ENCODE assay signal across 9 mouse cellular contexts in the genomic region with DNA sequence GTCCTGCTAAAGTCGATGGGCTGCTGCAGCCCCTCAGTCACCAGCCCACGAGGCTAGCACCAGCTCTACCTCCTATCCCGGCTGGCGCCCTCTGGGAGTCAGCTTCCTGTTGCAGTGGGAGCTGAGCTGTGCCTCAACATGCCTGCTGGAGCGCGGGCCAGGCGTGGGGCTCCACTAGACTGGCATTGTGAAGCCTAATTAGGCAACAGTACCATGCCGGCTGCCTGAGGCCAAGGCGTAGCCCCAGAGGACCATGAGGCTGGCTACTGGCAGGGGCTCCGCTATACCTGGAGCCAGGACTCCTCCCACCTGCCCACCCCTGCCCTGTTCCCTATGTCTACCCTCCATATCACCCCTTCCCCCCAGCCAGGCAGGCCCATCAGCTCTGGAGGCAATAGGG. TPM values are rescaled to one million over a fixed set of nuclear protein-coding genes. Genes with fewer than 3 reads are reported as not detected.
DNase-seq lines count a peak whose midpoint lies in the region; ATAC-seq lines count a peak whose summit lies in the region.
"Had no signal": no experiment of that assay in that cellular context is flagged by ENCODE, and none has a peak within 500 bp of the region (broad histone marks: within the 10 kb centered on the region; RNA-seq: fewer than 3 reads in every experiment).

A gene (minus strand): TSS at position 61 of the 400 bp plus-strand sequence.

- H3K27me3 ChIP-seq in lung, embryonic 16.5 days (ENCODE audit: control insufficient read depth, insufficient read depth, low read depth, low read length) = no peaks in the 10 kb centered on the region
- no peaks in the 10 kb centered on the region for H3K27me3 ChIP-seq in forebrain, embryonic 15.5 days
- H3K27me3 ChIP-seq in stomach, embryonic 15.5 days (replicated peaks) = no peaks in the 10 kb centered on the region
- H3K27me3 ChIP-seq: Patski had no signal

- intact Hi-C loops in left cerebral cortex, postnatal 10 days (cut with DNase I) = loop anchor here (2.0 kb wide), 1 partner anchor 72 kb away; no protein-coding TSS in a partner anchor

- no peak within 1 kb of the TSS for H3K4me2 ChIP-seq in lung, embryonic 16.5 days (ENCODE audit: low read depth, low read length)
- no peak within 1 kb of the TSS for H3K4me2 ChIP-seq in forebrain, embryonic 15.5 days (replicated peaks)
- H3K4me2 ChIP-seq in stomach, embryonic 15.5 days = peak within 1 kb of the TSS; percentile 23

- H3K9me3 ChIP-seq in lung, embryonic 16.5 days (ENCODE audit: control insufficient read depth, low read length) = no peaks in the 10 kb centered on the region
- H3K9me3 ChIP-seq in forebrain, embryonic 15.5 days = no peaks in the 10 kb centered on the region
- no peaks in the 10 kb centered on the region for H3K9me3 ChIP-seq in stomach, embryonic 15.5 days
- H3K9me3 ChIP-seq: megakaryocyte, embryonic 14.5 days had no signal

- no peak for DNase-seq in lung, postnatal 10 days
- no peak for DNase-seq in left cerebral cortex, postnatal 10 days (ENCODE audit: extremely low spot score in 1 of 2, low spot score in 2 of 2)
- DNase-seq in spleen, postnatal 36 days (ENCODE audit: low spot score in 2 of 2) = no peak
- no peak for DNase-seq in testis, postnatal 14 days (ENCODE audit: low spot score)

- ATAC-seq in lung, embryonic 16.5 days (ENCODE audit: low read depth) = no peak
- ATAC-seq in forebrain, embryonic 15.5 days (replicated peaks) = 0 out of 2 replicates have a peak, but pooled peaks have one; percentile 7
- ATAC-seq in stomach, embryonic 15.5 days (ENCODE audit: insufficient read depth, low FRiP score, low read depth) = no peak
- ATAC-seq: Patski had no signal

- H3K4me3 ChIP-seq in lung, embryonic 16.5 days (ENCODE audit: low read length) = no peak within 1 kb of the TSS
- H3K4me3 ChIP-seq in forebrain, embryonic 15.5 days = no peak within 1 kb of the TSS
- 0 out of 2 replicates have a peak within 1 kb of the TSS, but pooled peaks have one; percentile 2 for H3K4me3 ChIP-seq in stomach, embryonic 15.5 days (replicated peaks)
- H3K4me3 ChIP-seq: megakaryocyte, embryonic 14.5 days had no signal

- no peak within 1 kb of the TSS for H3K27ac ChIP-seq in lung, embryonic 16.5 days (ENCODE audit: low read length)
- no peak within 1 kb of the TSS for H3K27ac ChIP-seq in forebrain, embryonic 15.5 days (replicated peaks)
- H3K27ac ChIP-seq in stomach, embryonic 15.5 days = peak within 1 kb of the TSS; percentile 73

- H3K36me3 ChIP-seq in lung, embryonic 16.5 days (ENCODE audit: control insufficient read depth, insufficient read depth, low read length) = no peaks in the 10 kb centered on the region
- no peaks in the 10 kb centered on the region for H3K36me3 ChIP-seq in forebrain, embryonic 15.5 days
- no peaks in the 10 kb centered on the region for H3K36me3 ChIP-seq in stomach, embryonic 15.5 days

- H3K9ac ChIP-seq in lung, embryonic 16.5 days (ENCODE audit: low read length) = 0 out of 2 replicates have a peak within 1 kb of the TSS, but pooled peaks have one; percentile 12
- no peak within 1 kb of the TSS for H3K9ac ChIP-seq in forebrain, embryonic 15.5 days (replicated peaks)
- no peak within 1 kb of the TSS for H3K9ac ChIP-seq in stomach, embryonic 15.5 days

- 69% methylated on average over 10 of the region's 10 CpGs for WGBS in lung, embryonic 16.5 days
- 43% methylated on average over 10 of the region's 10 CpGs for WGBS in forebrain, embryonic 15.5 days
- 60% methylated on average over 10 of the region's 10 CpGs for WGBS in stomach, embryonic 15.5 days

- peaks cover 8% of the 10 kb centered on the region; the same call in 1 of the 2 replicates for H3K4me1 ChIP-seq in lung, embryonic 16.5 days (replicated peaks; ENCODE audit: control insufficient read depth, insufficient read depth, low read length)
- H3K4me1 ChIP-seq in forebrain, embryonic 15.5 days = peaks cover 47% of the 10 kb centered on the region
- peaks cover 18% of the 10 kb centered on the region for H3K4me1 ChIP-seq in stomach, embryonic 15.5 days

RNA-seq across cellular contexts. Expression of the gene that starts here (rescaled TPM):
- polyA plus RNA-seq in lung, embryonic 16.5 days (2015; fragmentation: Nextera tagmentation; extraction: Ambion mirVana) = 11.4 and 14.9 TPM in 2 replicates
- 10.0 and 12.7 TPM in 2 replicates for polyA plus RNA-seq in forebrain, embryonic 15.5 days (2015; fragmentation: Nextera tagmentation; extraction: Ambion mirVana)
- 10 to 100 TPM; 33.3 to 41.2 TPM for total RNA-seq in left cerebral cortex, postnatal 10 days (2021)
- 24.1 and 24.7 TPM in 2 replicates for polyA plus RNA-seq in stomach, embryonic 15.5 days (2015; fragmentation: Nextera tagmentation; extraction: Ambion mirVana)
